Mouse (Mus musculus): Measurements from ENCODE around the gene Macf1. TPM values are rescaled to one million over a fixed set of nuclear protein-coding genes. Genes with fewer than 3 reads are reported as not detected.

Gene Macf1
- polyA plus RNA-seq, 1 experiment, result 60.4 TPM

DNA sequence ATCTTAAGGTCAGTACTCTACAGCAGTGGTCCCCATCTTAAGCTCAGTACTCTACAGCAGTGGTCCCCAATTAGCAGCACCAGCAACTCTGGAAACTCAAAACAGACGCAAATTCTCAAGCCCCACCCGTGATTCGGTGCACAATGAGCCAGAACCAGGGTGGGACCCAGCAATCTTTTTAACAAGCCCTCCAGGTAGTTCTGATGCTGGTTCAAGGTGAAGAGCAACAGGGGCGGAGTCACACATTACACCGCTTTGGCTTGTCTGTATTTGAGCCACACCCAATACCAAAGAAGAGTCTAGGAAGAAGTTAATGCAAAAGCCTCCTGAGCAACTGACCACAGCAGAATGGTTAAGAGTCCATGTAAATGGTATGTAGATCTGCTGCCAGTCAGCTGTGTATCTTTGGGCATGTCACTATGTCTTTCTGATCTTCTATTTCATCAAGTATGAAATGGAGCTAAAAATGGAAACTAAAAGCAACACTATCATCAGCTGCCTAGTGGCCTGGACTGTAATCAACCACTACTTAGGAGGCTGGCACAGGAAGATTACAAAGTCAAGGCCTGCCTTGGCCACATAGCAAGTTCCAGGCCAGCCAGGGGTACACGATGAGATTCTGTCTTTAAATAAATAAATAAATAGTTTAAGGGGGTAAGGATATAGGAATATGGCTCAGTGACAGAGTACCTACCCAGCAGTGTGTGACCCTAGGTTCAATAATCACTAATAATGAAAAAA is 58.7 kb downstream of the Macf1 start:
- Histone ChIP-seq H3K79me2 (ENCODE audit: control insufficient read depth, insufficient read depth) (peaks cover 11% of the 10 kb centered on the region), H3ac (ENCODE audit: control insufficient read depth, insufficient read length, low read depth) (no peak overlapping the region), H3K36me3 (ENCODE audit: control insufficient read depth, insufficient read depth) (no peaks in the 10 kb centered on the region), H3K79me3 (ENCODE audit: low read depth) (no peaks in the 10 kb centered on the region), H3K27me3 (ENCODE audit: control insufficient read depth, insufficient read depth, insufficient read length) (no peaks in the 10 kb centered on the region), H3K4me3 (ENCODE audit: insufficient read depth, poor library complexity, severe bottlenecking) (no peak overlapping the region)
- TF ChIP-seq MYOG (IDR thresholded peaks at IDR 0.05; ENCODE audit: control insufficient read depth, extremely low read depth, insufficient read length) (no peak), CEBPB (IDR thresholded peaks at IDR 0.05; ENCODE audit: low read depth) (no peak), MAX (IDR thresholded peaks at IDR 0.05) (no peak), USF1 (IDR thresholded peaks at IDR 0.05; ENCODE audit: low read depth) (no peak), MYOD1 (IDR thresholded peaks at IDR 0.05; ENCODE audit: control insufficient read depth, insufficient read length, low read depth) (no peak), FOSL1 (IDR thresholded peaks at IDR 0.05; ENCODE audit: insufficient read depth, low read length, poor library complexity, severe bottlenecking) (no peak), CTCF (IDR thresholded peaks at IDR 0.05; ENCODE audit: control insufficient read depth, insufficient read depth, insufficient read length) (no peak)

GRCm38 (mm10) chr4:123624438-123624837 is 59.7 kb downstream of the Macf1 start:
- Histone ChIP-seq H3K27me3 (ENCODE audit: control insufficient read depth, insufficient read depth, insufficient read length) (no peaks in the 10 kb centered on the region), H3K79me3 (ENCODE audit: low read depth) (no peaks in the 10 kb centered on the region), H3ac (ENCODE audit: control insufficient read depth, insufficient read length, low read depth) (no peak overlapping the region), H3K79me2 (ENCODE audit: control insufficient read depth, insufficient read depth) (peaks cover 11% of the 10 kb centered on the region), H3K4me3 (ENCODE audit: insufficient read depth, poor library complexity, severe bottlenecking) (no peak overlapping the region), H3K36me3 (ENCODE audit: control insufficient read depth, insufficient read depth) (no peaks in the 10 kb centered on the region)
- no peak for TF ChIP-seq FOSL1 (IDR thresholded peaks at IDR 0.05; ENCODE audit: insufficient read depth, low read length, poor library complexity, severe bottlenecking)
- TF ChIP-seq USF1 (IDR thresholded peaks at IDR 0.05; ENCODE audit: low read depth), result no peak
- TF ChIP-seq MYOG (IDR thresholded peaks at IDR 0.05; ENCODE audit: control insufficient read depth, extremely low read depth, insufficient read length), result no peak
- no peak for TF ChIP-seq CTCF (IDR thresholded peaks at IDR 0.05; ENCODE audit: control insufficient read depth, insufficient read depth, insufficient read length)
- TF ChIP-seq MYOD1 (IDR thresholded peaks at IDR 0.05; ENCODE audit: control insufficient read depth, insufficient read length, low read depth), result no peak
- no peak for TF ChIP-seq CEBPB (IDR thresholded peaks at IDR 0.05; ENCODE audit: low read depth)
- TF ChIP-seq MAX (IDR thresholded peaks at IDR 0.05), result no peak

DNA sequence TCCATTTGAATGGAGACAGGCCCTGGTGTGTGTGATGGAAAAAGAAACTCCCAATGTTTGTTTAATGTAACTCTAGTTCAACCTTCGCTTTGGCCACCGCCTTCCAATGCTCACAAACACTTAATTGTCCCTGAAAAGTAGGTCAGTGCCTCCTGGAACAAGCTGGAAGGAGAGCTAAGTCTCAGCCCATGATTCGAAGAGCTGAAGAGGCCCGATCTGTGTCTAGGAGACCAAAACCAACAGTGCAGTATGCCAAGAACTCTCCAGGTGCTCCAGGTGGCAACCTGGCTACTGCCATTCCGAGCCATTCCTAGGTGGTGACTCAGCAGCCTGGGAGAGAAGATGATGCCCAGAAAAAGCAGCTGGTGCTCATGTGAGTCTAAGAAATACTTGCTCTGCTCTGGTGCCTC is 60.4 kb downstream of the Macf1 start:
- Histone ChIP-seq H3ac (ENCODE audit: control insufficient read depth, insufficient read length, low read depth) (no peak overlapping the region), H3K4me3 (ENCODE audit: insufficient read depth, poor library complexity, severe bottlenecking) (no peak overlapping the region), H3K79me3 (ENCODE audit: low read depth) (no peaks in the 10 kb centered on the region), H3K27me3 (ENCODE audit: control insufficient read depth, insufficient read depth, insufficient read length) (no peaks in the 10 kb centered on the region), H3K79me2 (ENCODE audit: control insufficient read depth, insufficient read depth) (peaks cover 11% of the 10 kb centered on the region), H3K36me3 (ENCODE audit: control insufficient read depth, insufficient read depth) (no peaks in the 10 kb centered on the region)
- TF ChIP-seq CEBPB (IDR thresholded peaks at IDR 0.05; ENCODE audit: low read depth), result no peak

GRCm38 (mm10) chr4:123621732-123622131 is 62.4 kb downstream of the Macf1 start:
- H3K79me3 ChIP-seq (ENCODE audit: low read depth), result no peaks in the 10 kb centered on the region
- H3K79me2 ChIP-seq (ENCODE audit: control insufficient read depth, insufficient read depth), result peaks cover 11% of the 10 kb centered on the region
- no peak overlapping the region for H3ac ChIP-seq (ENCODE audit: control insufficient read depth, insufficient read length, low read depth)
- TF ChIP-seq MYOD1 (IDR thresholded peaks at IDR 0.05; ENCODE audit: control insufficient read depth, insufficient read length, low read depth) (no peak), MYOG (IDR thresholded peaks at IDR 0.05; ENCODE audit: control insufficient read depth, extremely low read depth, insufficient read length) (no peak), CTCF (IDR thresholded peaks at IDR 0.05; ENCODE audit: control insufficient read depth, insufficient read depth, insufficient read length) (no peak), USF1 (IDR thresholded peaks at IDR 0.05; ENCODE audit: low read depth) (no peak), CEBPB (IDR thresholded peaks at IDR 0.05; ENCODE audit: low read depth) (no peak), MAX (IDR thresholded peaks at IDR 0.05) (no peak), FOSL1 (IDR thresholded peaks at IDR 0.05; ENCODE audit: insufficient read depth, low read length, poor library complexity, severe bottlenecking) (no peak)
- no peaks in the 10 kb centered on the region for H3K36me3 ChIP-seq (ENCODE audit: control insufficient read depth, insufficient read depth)
- no peaks in the 10 kb centered on the region for H3K27me3 ChIP-seq (ENCODE audit: control insufficient read depth, insufficient read depth, insufficient read length)
- no peak overlapping the region for H3K4me3 ChIP-seq (ENCODE audit: insufficient read depth, poor library complexity, severe bottlenecking)

DNA sequence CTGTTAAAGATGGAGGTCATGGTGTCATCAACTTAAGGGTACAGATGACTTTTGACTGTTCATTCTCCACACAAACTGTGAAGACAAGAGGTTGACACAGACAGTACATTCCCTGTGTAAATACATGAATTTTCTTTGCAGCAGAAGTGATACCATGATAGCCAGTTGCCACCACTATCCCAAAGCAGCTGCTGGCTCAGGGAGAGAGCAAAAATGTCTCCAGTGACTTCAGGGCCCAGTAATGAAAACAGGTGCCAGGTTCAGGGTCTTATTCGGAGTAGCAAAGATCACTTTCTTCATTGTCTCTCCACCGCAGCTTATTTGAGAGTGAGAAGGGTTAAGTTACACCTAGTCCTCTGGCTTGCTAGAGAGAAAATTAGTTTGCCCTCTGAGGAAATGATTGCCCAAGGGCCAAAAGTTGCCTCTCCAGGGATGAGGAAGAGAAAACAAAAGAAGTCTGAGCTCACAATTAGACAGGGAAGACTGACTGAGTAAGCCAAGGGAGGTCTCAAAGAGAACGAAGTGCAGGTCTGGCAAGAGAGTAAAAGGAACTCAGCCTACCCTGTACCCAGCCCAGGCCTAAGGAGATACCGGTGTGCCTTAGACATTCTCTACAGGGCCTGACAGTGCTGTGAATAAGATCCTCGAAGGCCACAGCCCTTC is 66.3 kb downstream of the Macf1 start:
- no peaks in the 10 kb centered on the region for H3K27me3 ChIP-seq (ENCODE audit: control insufficient read depth, insufficient read depth, insufficient read length)
- no peaks in the 10 kb centered on the region for H3K79me3 ChIP-seq (ENCODE audit: low read depth)
- peaks cover 7% of the 10 kb centered on the region for H3K79me2 ChIP-seq (ENCODE audit: control insufficient read depth, insufficient read depth)
- H3K4me3 ChIP-seq (ENCODE audit: insufficient read depth, poor library complexity, severe bottlenecking), result no peak overlapping the region
- no peak for TF ChIP-seq USF1 (IDR thresholded peaks at IDR 0.05; ENCODE audit: low read depth)
- TF ChIP-seq CEBPB (IDR thresholded peaks at IDR 0.05; ENCODE audit: low read depth), result no peak
- no peak for TF ChIP-seq FOSL1 (IDR thresholded peaks at IDR 0.05; ENCODE audit: insufficient read depth, low read length, poor library complexity, severe bottlenecking)
- no peak for TF ChIP-seq MYOG (IDR thresholded peaks at IDR 0.05; ENCODE audit: control insufficient read depth, extremely low read depth, insufficient read length)
- no peak for TF ChIP-seq MYOD1 (IDR thresholded peaks at IDR 0.05; ENCODE audit: control insufficient read depth, insufficient read length, low read depth)
- no peak for TF ChIP-seq CTCF (IDR thresholded peaks at IDR 0.05; ENCODE audit: control insufficient read depth, insufficient read depth, insufficient read length)
- TF ChIP-seq MAX (IDR thresholded peaks at IDR 0.05), result no peak
- no peak overlapping the region for H3ac ChIP-seq (ENCODE audit: control insufficient read depth, insufficient read length, low read depth)
- no peaks in the 10 kb centered on the region for H3K36me3 ChIP-seq (ENCODE audit: control insufficient read depth, insufficient read depth)
